Mouse (Mus musculus): ENCODE measurements around the gene Chn1.

GRCm38 (mm10) chr2:73573556-73573955 lies 201.6 kb downstream of the Chn1 start:
- TF ChIP-seq CTCF (conservative IDR thresholded peaks at IDR 0.05; ENCODE audit: insufficient read depth, insufficient read length, low read depth, low read length) (no peak), POLR2A (IDR thresholded peaks at IDR 0.05; ENCODE audit: low read depth, low read length) (no peak)

All from kidney, adult 2 months (tissue).